Mouse (Mus musculus) kidney, embryonic 14.5 days (tissue): ENCODE results near the gene Elfn1. TPM values are rescaled to one million over a fixed set of nuclear protein-coding genes. Genes with fewer than 3 reads are reported as not detected.

Experiments used
- ATAC-seq: fragments of 200-750 bp; cut with Nextera tagmentation; 2 replicates; pipeline ENCODE4 v1.8.0; 2017; ENCODE audit warnings: moderate number of reproducible peaks, mild to moderate bottlenecking, moderate TSS enrichment, moderate library complexity; ENCODE audit not compliant: low FRiP score, low TSS enrichment
- H3K27ac ChIP-seq: fragments of 300-500 bp; sonication (generic); 2 replicates; pipeline ENCODE4 v1.5.1; 2014; ENCODE audit warnings: low read depth, mild to moderate bottlenecking, low read length, moderate library complexity, mixed read lengths
- H3K27me3 ChIP-seq: fragments of 300-500 bp; sonication (generic); 2 replicates; pipeline ENCODE4 v1.6.1; 2014; ENCODE audit warnings: mild to moderate bottlenecking, low read length; ENCODE audit not compliant: control insufficient read depth, insufficient read depth
- H3K36me3 ChIP-seq: fragments of 300-500 bp; sonication (generic); 2 replicates; pipeline ENCODE4 v1.6.1; 2014; ENCODE audit warnings: low read length, mixed read lengths; ENCODE audit not compliant: control insufficient read depth, insufficient read depth
- H3K4me1 ChIP-seq: fragments of 300-500 bp; sonication (generic); 2 replicates; pipeline ENCODE4 v1.6.1; 2014; ENCODE audit warnings: low read length, mixed read lengths; ENCODE audit not compliant: control insufficient read depth, insufficient read depth
- H3K4me2 ChIP-seq: fragments of 300-500 bp; sonication (generic); replicated peaks from 2 replicates; pipeline ENCODE4 v1.6.1; 2014; ENCODE audit warnings: low read depth, mild to moderate bottlenecking, low read length
- H3K4me3 ChIP-seq: fragments of 300-500 bp; sonication (generic); 2 replicates; pipeline ENCODE4 v1.5.1; 2014; ENCODE audit warnings: mild to moderate bottlenecking, low read length
- H3K9ac ChIP-seq: fragments of 300-500 bp; sonication (generic); 2 replicates; pipeline ENCODE4 v1.6.1; 2014; ENCODE audit warnings: low read depth, mild to moderate bottlenecking, low read length, moderate library complexity
- H3K9me3 ChIP-seq: fragments of 300-500 bp; sonication (generic); 2 replicates; pipeline ENCODE4 v1.6.1; 2016; ENCODE audit warnings: low read length; ENCODE audit not compliant: control insufficient read depth
- WGBS: fragments of 180-500 bp; shearing (Covaris S2); extraction: QIAGEN DNeasy Blood & Tissue Kit; methylation state at CpG from one replicate; pipeline ENCODE4 v1.1.7; 2014; 5-methylcytosine and 5-hydroxymethylcytosine counted together
- polyA plus RNA-seq: library from polyadenylated mRNA; unstranded; fragments of >200 nt; fragmentation: Nextera tagmentation; extraction: Ambion mirVana; gene quantifications from 2 replicates; pipeline ENCODE4 v1.2.1, GENCODE M21; 2014

Elfn1 gene
- polyA plus RNA-seq, 1 experiment from 2014 or later: 0.14 TPM

DNA sequence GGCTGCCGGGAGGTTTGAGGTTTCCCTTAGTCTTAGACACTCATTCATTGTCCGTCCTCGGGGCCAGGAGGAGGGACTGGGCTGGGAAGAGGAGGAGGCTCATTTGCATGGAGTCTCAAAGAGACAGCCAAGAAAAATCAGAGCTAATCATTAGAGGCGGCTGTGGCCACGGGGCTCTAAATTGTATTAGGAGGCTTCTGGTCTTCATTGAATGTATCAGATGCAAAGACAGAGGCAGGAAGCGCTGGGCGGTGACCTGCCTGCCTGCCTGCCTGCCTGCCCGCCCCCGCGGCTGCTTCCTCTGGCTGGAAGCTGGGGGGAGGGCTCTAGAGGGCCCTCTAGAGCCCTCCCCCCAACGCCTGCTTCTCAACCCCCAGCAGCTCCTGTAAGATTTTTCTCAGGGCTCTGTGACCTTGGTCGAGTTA lies 23.2 kb downstream of the Elfn1 start:
- peak; percentile 26 for ATAC-seq
- peak overlapping the region; percentile 45; the same call in 1 of the 2 replicates for H3K27ac ChIP-seq
- H3K4me1 ChIP-seq: peaks cover 33% of the 10 kb centered on the region
- no peak overlapping the region for H3K9ac ChIP-seq
- H3K4me2 ChIP-seq: peak overlapping the region; percentile 35
- no peaks in the 10 kb centered on the region for H3K27me3 ChIP-seq
- H3K9me3 ChIP-seq: no peaks in the 10 kb centered on the region
- H3K4me3 ChIP-seq: no peak overlapping the region; the same call in 1 of the 2 replicates
- 2% methylated on average over 12 of the region's 12 CpGs for WGBS
- no peaks in the 10 kb centered on the region for H3K36me3 ChIP-seq

DNA sequence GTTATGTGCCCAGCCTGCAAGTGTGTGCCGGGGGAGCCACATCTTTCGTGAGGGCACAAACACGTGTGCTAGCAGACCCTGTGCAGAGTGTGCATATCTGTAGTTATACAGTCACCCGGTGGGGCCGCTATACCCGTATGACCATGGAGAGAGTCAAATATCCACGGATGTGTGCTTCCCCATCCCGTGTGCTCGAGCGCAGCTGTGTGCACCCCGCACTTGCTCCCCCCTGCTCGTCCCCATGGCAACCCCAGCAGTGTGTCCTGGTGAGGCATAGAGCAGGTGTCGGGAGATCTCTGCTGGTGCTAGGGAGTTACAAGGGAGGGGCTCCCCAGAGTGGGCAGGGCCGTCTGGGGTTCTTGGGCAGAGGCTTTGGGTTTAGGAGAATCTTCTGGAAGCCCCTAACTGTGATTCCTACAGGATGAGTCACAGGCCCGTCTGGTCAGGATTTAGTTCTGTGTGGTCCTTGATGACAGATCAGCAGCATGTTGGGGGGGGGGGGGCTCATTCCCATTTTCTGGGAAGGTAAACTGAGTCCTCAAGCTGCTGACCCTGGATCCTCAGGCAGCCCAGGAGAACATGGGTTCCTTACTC lies 24.3 kb downstream of the Elfn1 start:
- Histone ChIP-seq H3K9ac (no peak overlapping the region), H3K4me2 (0 out of 2 replicates have a peak overlapping the region, but pooled peaks have one; percentile 6), H3K9me3 (no peaks in the 10 kb centered on the region), H3K4me3 (no peak overlapping the region), H3K4me1 (peaks cover 37% of the 10 kb centered on the region), H3K27ac (no peak overlapping the region), H3K27me3 (no peaks in the 10 kb centered on the region), H3K36me3 (no peaks in the 10 kb centered on the region)
- peak; percentile 34; the same call in 1 of the 2 replicates for ATAC-seq
- WGBS: 37% methylated on average over 15 of the region's 15 CpGs

DNA sequence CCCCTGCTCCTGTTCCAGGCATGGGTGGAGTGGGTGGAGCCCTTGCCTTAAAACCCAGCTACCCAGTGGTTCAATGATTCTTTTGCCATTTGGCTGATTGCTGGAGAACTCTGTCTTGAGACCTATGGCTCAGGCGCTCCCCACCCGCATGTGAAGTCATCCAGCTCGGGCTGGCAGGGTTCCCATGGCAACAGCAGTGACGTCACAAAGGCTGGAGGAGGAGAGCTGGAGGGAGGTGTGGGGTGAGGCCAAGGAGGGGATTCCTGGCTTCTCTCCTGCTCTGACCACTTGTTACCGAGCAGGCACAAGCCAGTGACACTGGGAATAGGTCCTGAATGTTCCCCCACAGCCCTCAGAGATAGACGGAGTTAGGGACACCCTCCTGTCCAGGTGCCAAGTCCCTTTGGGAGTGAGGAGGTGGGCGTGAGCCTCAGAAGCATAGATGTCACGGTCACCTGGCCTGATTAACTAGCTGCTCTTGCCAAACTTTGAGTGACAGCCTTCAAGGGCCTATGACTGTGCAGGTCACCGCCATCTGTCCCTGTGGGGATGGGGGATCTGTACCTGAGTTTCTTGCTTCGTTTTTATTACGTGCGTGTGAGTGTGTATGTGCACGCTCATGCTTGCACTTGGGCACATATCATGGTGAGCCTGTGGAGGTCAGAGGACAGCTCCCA lies 25.0 kb downstream of the Elfn1 start:
- Histone ChIP-seq H3K36me3 (no peaks in the 10 kb centered on the region), H3K4me3 (no peak overlapping the region), H3K9me3 (no peaks in the 10 kb centered on the region), H3K27ac (0 out of 2 replicates have a peak overlapping the region, but pooled peaks have one; percentile 24), H3K27me3 (no peaks in the 10 kb centered on the region), H3K9ac (no peak overlapping the region), H3K4me2 (0 out of 2 replicates have a peak overlapping the region, but pooled peaks have one; percentile 6), H3K4me1 (peaks cover 37% of the 10 kb centered on the region)
- peak; percentile 70 for ATAC-seq
- 29% methylated on average over 13 of the region's 13 CpGs for WGBS

DNA sequence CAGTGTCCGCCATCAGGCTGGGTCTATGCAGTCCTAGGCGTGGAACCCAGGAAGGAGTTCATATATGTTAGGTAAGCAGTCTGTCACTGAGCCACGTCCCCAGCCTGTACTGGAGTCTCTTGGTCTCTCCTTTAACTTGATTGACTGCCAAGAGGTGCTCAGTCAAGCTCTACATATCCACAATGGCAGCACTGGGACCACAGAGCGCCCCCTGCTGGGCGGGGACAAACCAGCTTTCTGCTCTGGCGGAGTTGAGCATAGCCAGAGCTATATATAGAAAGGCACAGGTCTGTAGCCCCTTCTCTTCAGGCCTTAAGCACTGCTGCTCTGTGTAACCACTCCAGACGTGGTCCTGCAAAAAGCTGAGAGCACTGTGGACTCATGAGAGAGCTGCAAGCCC lies 25.7 kb downstream of the Elfn1 start:
- Histone ChIP-seq H3K27me3 (no peaks in the 10 kb centered on the region), H3K4me1 (peaks cover 37% of the 10 kb centered on the region), H3K9ac (no peak overlapping the region), H3K36me3 (no peaks in the 10 kb centered on the region), H3K4me3 (no peak overlapping the region), H3K9me3 (no peaks in the 10 kb centered on the region), H3K27ac (no peak overlapping the region), H3K4me2 (no peak overlapping the region)
- WGBS: 47% methylated on average over 7 of the region's 7 CpGs
- no peak for ATAC-seq

GRCm38 (mm10) chr5:139936431-139936830 lies 28.7 kb downstream of the Elfn1 start:
- Histone ChIP-seq H3K9ac (no peak overlapping the region), H3K36me3 (no peaks in the 10 kb centered on the region), H3K4me1 (peaks cover 20% of the 10 kb centered on the region), H3K27ac (no peak overlapping the region), H3K9me3 (peaks cover 5% of the 10 kb centered on the region; the same call in 1 of the 2 replicates), H3K4me3 (no peak overlapping the region), H3K4me2 (no peak overlapping the region), H3K27me3 (no peaks in the 10 kb centered on the region)
- no peak for ATAC-seq
- WGBS: 53% methylated on average over 13 of the region's 13 CpGs

DNA sequence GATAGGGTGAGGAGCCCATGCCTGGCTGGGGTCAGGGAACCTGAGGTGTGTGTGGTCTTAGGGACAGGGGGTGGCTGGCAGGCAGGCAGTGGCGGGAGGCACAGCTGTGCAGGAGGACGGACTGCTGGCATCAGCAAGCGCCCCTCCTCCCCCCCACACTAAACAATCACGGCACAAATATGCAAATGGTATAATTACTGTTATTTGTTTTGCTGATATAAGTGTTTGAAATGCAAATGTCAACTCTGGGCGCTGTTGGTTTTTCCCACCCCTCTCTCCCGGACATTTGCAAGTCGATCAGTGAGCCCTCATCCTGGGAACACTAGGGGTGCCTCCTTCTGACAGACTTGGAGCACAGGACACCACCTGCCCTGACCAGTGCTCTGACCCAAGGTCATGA lies 37.0 kb downstream of the Elfn1 start:
- no peaks in the 10 kb centered on the region for H3K36me3 ChIP-seq
- no peak for ATAC-seq
- 28% methylated on average over 7 of the region's 7 CpGs for WGBS
- 0 out of 2 replicates have a peak, but pooled peaks cover 8% of the 10 kb centered on the region for H3K4me1 ChIP-seq
- no peak overlapping the region for H3K27ac ChIP-seq
- no peaks in the 10 kb centered on the region for H3K27me3 ChIP-seq
- no peak overlapping the region for H3K4me3 ChIP-seq
- H3K4me2 ChIP-seq: no peak overlapping the region
- no peak overlapping the region for H3K9ac ChIP-seq
- peaks cover 5% of the 10 kb centered on the region; the same call in 1 of the 2 replicates for H3K9me3 ChIP-seq

DNA sequence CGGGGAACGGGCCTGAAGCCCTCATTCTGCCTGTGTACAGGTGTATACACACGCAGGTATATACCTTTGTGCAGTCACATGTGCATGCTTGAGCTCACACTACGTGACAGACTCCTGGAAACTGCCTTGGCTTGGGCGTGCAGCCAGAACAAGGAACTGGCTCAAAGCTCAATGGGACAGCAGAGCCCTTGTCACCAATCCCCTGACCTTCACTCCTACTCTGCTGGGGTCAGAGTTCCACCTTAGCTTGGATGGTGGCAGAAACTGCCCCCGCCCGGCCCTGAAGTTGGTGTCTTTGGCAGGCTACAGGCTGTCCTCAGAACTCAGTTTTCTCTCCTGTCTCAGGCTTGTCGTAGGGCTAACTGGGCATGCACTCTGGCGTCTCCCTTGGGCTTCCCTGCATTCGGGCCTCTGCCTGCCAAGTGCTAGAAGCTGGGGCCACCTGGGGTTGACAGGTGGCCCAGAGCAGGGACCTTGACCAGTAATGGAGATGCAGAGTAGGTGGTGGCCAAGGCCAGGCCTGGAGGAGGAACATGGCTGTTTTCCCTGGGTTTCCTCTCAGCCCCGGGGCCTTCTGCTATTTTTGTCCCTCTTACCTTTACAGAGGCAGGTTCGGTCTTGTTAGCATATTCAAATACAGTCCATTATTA lies 38.1 kb downstream of the Elfn1 start:
- 0 out of 2 replicates have a peak, but pooled peaks cover 9% of the 10 kb centered on the region for H3K4me1 ChIP-seq
- no peaks in the 10 kb centered on the region for H3K36me3 ChIP-seq
- H3K27ac ChIP-seq: no peak overlapping the region
- 60% methylated on average over 12 of the region's 12 CpGs for WGBS
- no peaks in the 10 kb centered on the region for H3K27me3 ChIP-seq
- no peak overlapping the region for H3K4me2 ChIP-seq
- H3K4me3 ChIP-seq: no peak overlapping the region
- H3K9me3 ChIP-seq: no peaks in the 10 kb centered on the region
- ATAC-seq: no peak
- no peak overlapping the region for H3K9ac ChIP-seq

DNA sequence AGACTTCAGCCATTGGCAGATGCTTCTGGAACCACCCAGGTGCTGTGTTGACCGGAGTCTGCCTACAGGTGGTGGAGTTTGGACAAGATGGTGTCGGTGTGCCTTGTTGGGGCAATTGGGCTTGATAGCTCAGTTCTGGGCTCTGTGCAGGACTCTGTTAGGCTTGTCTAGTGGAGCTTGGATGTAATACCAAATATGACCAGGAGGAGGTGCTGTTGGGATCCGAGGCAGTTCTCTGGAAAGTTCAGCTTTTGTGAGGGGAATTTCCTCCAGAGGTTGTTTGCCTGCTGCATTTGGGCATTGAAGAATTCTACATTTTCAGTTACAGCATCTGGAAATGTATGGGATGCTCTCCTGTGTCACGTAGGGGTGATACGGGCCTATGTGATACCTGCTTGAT lies 39.7 kb downstream of the Elfn1 start:
- ATAC-seq: no peak
- no peak overlapping the region for H3K27ac ChIP-seq
- H3K36me3 ChIP-seq: no peaks in the 10 kb centered on the region
- no peaks in the 10 kb centered on the region for H3K9me3 ChIP-seq
- H3K9ac ChIP-seq: no peak overlapping the region
- no peak overlapping the region for H3K4me3 ChIP-seq
- H3K4me2 ChIP-seq: no peak overlapping the region
- 0 out of 2 replicates have a peak, but pooled peaks cover 9% of the 10 kb centered on the region for H3K4me1 ChIP-seq
- 91% methylated on average over 5 of the region's 5 CpGs for WGBS
- H3K27me3 ChIP-seq: no peaks in the 10 kb centered on the region

DNA sequence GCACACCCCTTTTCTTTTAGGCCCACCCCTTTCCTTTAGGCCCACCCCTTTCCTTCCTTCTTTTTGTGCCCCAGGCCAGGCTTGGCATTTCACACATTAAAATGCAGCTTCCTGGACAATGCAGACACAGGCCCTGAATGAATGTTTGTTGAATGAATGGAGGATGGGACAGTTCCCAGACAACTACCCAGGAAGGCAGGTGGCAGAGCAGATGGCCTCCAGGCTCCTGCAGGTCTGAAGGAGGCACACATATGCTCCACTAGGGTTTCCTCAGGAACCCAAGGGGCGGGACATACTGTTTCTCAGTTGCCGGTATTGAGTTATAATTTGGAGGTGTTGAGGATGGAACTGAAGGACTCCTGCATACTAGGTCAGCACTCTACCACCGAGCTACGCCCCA lies 40.8 kb downstream of the Elfn1 start:
- Histone ChIP-seq H3K27ac (no peak overlapping the region), H3K27me3 (no peaks in the 10 kb centered on the region), H3K36me3 (no peaks in the 10 kb centered on the region), H3K4me1 (0 out of 2 replicates have a peak, but pooled peaks cover 9% of the 10 kb centered on the region), H3K9ac (no peak overlapping the region), H3K9me3 (no peaks in the 10 kb centered on the region), H3K4me2 (no peak overlapping the region), H3K4me3 (no peak overlapping the region)
- no peak for ATAC-seq
- whole genome bisulfite sequencing: 91% methylated on average over 4 of the region's 4 CpGs
